Mouse (Mus musculus) heart, postnatal 4 days (tissue): Measurements from ENCODE around the gene Hoxc10. TPM values are rescaled to one million over a fixed set of nuclear protein-coding genes. Genes with fewer than 3 reads are reported as not detected.

Source experiments
- DNase-seq: peaks from one replicate; pipeline ENCODE4 v3.0.0; 2021
- total RNA-seq, 2 experiments: library from RNA; stranded (reverse); gene quantifications; 2 replicates each; pipeline ENCODE4 v1.2.3; 2021

Gene Hoxc10
- not detected for total RNA-seq

- DNase-seq: no peak
These were observed at the start of gene Hoxc10 for GRCm38 (mm10) chr15:102966776-102967311. Gene Hoxc10, plus strand, starts transcription at chr15:102966796.

- DNase-seq: no peak
These were observed 48.5 kb upstream of the Hoxc10 start for GRCm38 (mm10) chr15:102917972-102918572.

GRCm38 (mm10) chr15:102918611-102919265, 47.9 kb upstream of the Hoxc10 start:
- DNase-seq: no peak

DNA sequence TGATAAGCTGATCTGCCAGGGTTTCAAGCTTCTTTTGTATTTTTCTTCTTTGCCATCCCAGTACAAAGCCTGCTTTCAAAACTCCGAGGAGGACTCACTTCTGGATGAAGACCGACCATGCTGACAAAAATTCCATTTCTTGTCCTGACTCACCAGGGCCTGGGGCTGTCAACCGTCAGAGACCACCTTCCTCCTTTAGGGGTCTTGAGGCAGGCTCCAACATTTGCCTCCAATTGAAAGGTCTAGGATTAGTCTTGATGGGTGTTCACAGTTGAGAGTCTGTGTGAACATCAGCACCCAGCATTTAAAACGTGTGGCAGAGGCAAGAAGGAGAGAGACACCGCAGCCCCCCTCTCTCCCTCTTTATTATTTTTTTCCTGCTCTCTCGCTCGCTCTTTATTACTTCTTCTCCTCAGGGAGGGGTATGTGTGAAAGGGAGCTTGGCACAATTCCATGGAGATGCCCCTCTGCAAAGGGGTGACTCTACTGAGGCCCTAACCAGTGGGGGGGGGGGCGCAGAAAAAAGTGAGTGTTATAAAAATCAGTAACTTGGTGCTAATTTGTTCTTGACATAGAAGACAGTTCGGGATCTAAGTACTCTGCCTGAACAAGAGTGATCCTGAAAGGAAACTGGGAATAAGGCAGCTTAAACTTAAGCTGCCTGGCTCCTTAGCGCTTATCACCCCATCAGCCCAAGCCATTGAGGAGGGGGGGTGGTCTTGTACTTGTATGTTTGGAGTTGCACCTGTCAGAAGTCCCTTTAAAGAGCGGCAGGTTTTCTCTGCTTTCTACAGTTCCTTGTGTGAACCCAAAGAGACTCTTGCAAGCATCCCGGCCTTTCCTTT, 47.0 kb upstream of the Hoxc10 start:
- no peak for DNase-seq

DNA sequence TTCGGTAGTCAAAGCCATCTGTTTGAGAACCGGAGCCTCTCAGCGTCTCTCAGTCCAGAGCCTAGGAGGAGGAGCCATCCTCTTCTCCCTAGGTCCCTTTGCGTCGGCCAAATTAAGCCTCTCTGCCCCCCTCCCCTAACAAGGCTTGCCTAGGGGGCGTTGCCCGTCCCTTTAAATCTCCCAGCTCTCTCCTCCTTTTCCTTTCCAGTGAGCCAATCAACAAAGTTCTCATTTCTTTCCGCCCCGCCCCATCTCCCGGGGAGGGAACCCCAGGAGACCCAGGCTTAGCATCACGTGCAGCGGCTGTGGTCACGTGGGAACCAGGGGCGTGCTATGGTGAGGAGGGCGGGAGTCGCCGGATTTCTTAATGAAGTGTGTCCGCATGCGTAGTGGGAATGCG, 46.0 kb upstream of the Hoxc10 start:
- DNase-seq: peak; percentile 45

GRCm38 (mm10) chr15:102921053-102922011, 45.3 kb upstream of the Hoxc10 start, which contains the start of gene Hoxc13:
Gene Hoxc13, plus strand, starts transcription at chr15:102921103.
- DNase-seq: no peak

DNA sequence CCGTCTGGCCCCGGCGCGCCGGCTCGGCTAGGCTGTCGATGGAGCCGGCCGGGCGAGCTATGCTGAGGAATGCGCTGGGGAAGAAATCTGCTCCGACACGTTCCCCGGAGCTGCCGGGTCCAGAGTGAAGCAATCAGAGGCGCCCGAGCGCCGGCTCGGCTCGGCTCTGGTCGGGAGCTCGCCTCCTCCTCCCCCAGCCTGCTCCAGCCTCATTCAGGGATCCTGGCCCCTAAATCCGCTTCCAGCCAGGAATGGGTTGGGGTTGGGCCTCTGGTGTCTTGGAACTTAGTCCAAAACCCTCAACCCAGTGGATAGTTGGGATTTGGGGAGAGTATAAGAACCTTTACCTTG, 44.6 kb upstream of the Hoxc10 start:
- peak; percentile 24 for DNase-seq

GRCm38 (mm10) chr15:102922636-102923500, 43.7 kb upstream of the Hoxc10 start:
- no peak for DNase-seq

- DNase-seq: no peak
These were observed 39.5 kb upstream of the Hoxc10 start for GRCm38 (mm10) chr15:102927032-102927645.

GRCm38 (mm10) chr15:102931706-102932358, 34.8 kb upstream of the Hoxc10 start:
- DNase-seq: no peak

- DNase-seq: no peak
These were observed 32.2 kb upstream of the Hoxc10 start for GRCm38 (mm10) chr15:102934438-102934837.

GRCm38 (mm10) chr15:102934897-102935296, 31.7 kb upstream of the Hoxc10 start:
- no peak for DNase-seq

GRCm38 (mm10) chr15:102936279-102936972, 30.2 kb upstream of the Hoxc10 start, which contains the start of gene Hoxc12:
Gene Hoxc12, plus strand, starts transcription at chr15:102936757.
- no peak for DNase-seq

DNA sequence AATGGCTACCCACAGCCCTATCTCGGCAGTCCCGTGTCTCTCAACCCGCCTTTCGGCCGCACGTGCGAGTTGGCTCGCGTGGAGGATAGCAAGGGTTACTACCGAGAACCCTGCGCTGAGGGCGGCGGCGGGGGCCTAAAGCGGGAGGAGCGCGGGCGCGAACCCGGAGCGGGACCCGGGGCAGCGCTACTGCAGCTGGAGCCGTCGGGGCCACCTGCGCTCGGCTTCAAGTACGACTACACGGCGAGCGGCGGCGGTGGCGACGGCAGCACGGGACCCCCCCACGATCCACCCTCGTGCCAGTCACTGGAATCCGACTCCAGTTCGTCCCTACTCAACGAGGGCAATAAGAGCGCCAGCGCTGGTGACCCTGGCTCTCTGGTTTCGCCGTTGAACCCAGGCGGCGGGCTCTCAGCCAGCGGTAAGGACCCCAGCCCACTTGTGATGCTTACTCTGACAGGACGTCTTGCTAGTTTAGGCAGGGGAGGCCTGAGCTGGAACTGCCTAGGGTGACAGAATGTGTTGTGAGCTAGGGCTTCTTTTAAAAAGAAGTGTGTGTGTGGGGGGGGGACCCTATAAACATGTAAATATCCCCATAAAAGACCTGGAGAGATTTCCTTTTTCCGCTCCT, 29.4 kb upstream of the Hoxc10 start:
- DNase-seq: no peak

DNA sequence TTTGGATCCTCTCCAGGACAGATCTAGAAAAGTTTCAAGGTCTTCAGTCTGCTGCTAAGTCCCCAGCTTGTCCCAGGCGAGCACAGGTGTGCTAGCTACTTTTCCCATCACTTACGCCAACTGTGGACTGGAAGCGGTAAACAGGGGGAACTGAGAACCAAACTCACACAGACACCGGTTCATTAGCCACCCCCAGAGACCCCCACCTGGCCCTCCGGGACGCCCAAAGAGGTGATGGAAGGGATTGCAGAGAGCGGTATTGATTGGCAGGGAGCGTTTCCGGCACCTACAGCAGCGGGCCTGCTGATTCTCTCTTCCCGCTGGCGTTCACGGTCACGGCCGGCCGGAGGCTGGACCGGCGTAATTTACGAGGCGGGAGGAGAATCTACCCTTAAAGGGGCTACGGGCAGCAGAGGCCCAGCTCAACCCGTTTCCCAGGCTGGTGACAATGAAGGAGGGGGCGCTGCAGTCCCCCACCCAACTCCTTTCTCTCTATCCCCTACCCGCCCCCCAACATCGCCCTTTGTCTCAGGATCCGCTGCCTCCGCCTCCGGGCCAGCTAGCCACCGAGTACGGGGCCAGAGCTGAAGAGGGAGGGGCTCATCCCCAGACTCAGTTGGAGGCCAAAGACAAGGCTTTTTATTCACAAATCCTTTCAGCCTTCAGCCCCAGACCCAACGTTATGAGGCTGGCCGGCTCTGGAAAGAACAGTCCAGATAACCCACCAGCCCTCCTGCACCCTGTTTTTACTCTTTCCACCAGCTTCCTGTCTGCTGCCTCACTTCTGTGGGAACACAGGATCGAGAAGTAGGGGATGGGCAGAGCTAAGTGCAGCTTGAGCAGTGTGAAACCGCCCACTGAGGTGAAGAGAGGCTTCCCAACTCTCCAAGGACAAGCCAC, 27.1 kb upstream of the Hoxc10 start:
- DNase-seq: no peak

DNA sequence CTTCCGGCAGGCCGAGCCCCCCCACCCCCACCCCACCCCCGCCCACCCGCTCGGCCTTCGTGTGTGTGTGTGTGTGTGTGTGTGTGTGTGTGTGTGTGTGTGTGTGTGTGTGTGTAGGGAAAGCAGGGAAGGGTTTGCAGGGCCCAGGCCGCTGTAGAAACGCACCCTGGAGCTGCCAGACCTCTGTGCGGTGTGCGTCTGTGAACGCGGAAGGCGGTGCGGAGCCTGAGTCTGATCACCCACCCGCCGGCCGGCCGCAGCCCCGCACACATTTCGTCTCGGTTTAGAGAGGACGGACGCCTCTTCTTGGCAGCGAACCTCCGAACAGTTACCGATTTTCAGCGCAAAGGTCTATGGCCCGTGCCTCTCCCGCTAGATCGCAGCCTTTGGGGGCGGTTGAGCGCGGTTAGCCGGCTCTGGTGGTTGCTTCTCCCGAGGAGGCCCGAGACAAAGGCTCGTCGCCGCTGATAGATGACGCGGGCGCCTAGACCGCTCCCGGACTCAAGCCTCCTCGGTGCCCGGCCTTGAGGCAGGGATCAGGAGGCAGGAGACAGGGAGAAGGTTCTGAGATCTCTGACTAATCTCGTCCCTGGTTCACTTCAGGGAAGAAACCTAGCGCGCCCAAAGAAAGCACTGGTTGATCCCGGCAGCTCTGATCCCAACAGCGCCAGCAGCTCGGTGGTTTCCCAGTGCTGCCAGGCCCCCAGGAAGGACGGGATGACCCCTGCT, 23.7 kb upstream of the Hoxc10 start:
- DNase-seq: peak; percentile 52

DNA sequence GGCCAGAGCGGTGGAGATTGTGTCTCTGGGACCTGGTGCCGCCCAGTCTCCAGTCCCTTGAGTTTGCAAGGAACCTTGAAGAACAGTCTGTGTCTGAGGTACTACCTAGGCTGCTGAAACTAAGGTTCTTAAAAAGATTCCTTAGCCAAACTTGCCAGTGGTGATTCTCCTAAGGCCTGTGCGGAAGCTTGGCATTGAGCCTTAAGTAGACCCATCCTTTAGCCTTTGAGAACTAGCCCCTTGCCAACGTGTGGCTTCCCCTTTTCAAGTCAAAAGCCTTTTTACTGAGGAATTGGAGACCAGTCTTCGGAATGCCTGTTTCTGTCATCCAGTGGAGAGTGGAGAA, 23.2 kb upstream of the Hoxc10 start:
- no peak for DNase-seq
